Mouse (Mus musculus) cerebellum, adult 8-10 months (tissue): ENCODE data around the gene Hps5.
"Not testable (repeated sequence)": the region's sequence is repeated elsewhere in the genome, so short reads cannot be mapped to it uniquely, and the experiment has no call there.

ENCODE experiments used
- DNase-seq: peaks from one replicate; pipeline ENCODE4 v3.0.0; 2022

Gene Hps5

DNA sequence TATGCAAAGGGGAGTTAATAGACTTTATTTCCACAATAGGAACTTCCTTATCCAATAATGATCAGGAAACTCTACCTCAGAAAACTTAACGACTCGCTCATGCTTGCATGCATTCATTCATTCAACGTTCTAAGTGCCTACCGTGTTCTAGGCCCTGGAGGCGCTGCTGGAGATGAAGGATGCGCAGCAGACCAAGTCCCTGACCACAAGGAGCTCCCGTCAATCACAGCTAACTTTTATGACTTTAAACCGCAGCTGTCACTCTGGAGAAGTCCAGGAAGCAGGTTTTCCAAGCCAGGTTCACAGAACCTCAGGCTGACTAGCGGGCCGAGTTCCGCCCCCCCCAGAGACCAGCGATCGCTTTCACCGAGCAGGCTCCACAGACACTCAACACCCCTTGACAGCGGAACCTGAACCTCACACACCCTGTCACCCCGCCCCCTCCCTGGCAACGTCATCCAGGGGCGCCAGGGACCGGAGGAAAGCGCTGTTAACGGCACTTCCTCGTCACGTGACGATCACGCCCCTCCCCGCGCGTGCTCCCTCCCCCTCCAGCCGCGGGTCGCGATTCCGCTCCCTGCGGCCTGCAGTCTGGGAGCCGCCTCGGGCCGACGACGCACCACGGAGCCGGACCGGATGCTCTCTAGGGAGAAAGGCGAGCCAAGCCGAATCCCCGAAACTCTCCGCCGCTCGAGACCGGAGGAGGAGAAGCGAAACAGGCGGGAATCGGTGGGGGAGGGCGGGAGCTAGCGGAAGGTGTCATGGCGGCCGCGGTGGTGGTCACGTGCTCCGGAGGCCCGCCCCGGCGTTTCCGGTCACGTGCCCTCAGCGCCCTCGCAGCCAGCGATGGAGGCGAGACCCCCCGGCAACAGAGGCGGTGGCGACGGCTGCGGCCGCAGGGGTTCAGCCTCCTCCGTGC, at the start of gene Hps5, which contains the start of gene Gtf2h1:
TSS of gene Hps5 (minus strand) at position 778 of the 919 bp plus-strand sequence.
TSS of gene Gtf2h1 (plus strand) at position 817 of the 919 bp plus-strand sequence.
- DNase-seq: peak; percentile 97

DNA sequence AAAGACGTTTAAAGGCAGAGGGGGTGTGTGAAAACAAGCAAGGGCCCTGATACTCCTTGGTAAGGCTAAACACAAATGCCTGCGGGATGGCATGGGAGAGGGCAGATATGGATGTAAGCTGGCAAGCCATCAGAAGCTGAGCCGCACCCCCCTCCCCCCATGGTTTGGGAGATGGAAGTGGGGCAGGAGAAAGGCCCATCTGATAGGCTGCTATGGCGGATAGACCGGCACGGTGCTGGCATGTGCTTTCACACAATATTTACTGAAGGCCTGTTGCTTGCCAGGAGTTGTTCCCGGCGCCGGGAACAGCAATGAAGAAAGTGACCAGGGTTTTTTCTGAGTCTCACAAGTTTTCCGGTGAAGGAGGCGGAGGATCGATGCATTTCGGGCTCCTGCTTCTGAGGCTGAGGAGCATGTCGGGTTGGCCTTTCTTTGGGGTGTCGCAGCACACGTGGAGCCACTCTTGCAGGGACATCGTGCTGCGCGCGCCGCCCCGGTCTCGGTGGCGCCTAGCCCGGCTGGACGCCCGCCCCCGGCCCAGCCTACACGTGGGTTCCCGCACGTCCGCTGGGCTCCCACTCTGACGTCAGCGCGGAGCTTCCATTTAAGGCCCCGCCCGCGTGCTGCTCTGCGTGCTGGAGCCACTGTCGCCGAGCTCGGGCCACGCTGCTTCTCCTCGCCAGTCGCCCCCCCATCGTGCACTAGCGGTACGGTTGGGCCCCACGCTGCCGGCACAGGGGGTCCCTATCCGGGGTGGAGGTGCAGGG, 49.5 kb upstream of the Hps5 start:
- peak; percentile 81 for DNase-seq

DNA sequence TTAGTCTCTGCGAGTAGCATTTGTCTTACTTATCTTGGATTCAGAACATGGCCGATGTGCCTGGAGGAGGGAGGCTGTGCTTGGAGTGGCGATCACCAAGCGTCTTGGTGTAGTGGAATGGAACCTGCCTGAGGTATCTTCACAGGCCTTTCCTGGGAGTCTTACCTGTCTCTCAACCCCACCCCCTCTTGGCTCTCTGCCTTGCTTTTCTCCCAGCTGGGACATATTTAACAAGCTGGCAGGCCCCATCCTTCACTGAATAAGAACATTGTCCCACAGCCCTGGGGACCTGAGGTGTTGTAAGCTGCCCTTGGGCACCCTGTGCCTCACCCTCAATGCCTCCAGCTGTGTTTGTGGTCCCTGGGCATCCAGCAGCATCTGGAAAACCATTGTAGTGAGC, 47.7 kb upstream of the Hps5 start:
- DNase-seq: no peak

DNA sequence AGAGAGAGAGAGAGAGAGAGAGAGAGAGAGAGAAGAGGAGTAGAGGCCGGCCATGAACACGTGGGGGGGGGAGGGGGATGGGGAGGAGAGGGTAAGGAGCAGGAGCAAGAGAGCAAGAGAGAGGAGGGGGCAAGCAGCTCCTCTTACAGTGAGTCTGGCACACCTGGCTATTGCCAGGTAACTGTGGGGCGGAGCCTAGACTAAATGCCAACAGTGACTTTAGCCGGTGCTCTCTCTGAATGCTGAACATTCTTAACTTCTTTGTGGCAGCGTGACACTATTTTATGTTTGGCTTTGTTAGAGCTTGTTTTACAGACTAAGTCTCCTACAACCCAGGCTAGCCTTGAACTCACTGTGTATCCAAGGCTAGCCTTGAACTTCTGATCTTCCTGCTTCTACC, 46.4 kb upstream of the Hps5 start:
- DNase-seq: no peak

DNA sequence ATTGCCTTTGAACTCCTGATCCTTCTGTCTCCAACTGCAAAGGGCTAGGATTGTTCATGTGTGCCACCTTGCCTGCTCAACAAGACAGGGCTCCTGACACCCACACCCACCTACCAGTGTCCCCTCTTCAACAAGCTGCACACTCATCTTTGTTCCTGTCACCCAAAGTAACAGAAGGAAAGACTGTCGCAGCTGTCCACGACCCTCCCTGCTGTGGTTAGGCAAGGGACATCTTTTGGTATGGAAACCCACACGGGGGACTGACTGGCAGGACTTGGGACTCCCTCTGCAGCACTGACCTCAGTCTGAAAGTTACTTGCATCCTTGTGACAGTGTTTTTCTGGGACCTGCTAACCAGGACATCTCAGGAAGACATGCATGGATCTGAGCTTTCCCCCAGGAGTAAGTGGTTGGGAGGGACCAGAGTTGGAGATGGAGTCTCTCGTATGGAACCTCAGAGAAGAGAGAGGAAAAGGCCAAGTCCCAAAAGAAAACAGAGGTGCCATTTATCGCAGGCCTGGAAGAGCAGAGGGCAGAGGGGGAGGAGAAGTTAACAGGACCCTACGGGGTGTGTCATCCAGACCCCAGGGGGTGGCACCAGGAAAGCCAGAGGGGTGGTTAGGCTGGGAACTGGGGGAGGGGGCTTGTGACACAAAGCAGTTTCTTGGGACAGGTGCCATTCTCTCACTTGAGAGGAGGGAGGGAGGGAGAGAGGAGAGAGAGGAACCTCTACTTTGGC, 45.1 kb upstream of the Hps5 start, which contains the start of gene Ldha:
TSS of gene Ldha (plus strand) at position 689 of the 739 bp plus-strand sequence.
- no peak for DNase-seq

DNA sequence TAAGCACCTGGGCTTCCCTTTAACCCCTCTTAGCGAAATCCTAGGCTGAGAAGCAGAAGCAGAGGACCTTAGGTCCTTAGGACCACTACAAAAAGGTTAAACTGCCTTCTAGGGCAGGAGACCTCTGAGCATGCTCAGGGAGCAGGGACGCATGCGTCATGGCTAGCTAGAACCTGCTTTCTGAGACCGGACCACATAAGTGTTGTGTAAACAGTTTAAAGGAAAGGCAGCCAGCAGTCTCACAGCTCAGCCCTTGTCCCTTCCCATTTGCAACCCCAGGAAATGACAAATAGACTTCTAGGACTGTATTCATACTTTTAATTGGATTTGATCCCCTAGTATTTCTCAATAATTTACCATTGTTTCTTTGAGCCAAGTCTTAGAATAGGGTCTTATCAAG, 44.5 kb upstream of the Hps5 start:
- DNase-seq: no peak

DNA sequence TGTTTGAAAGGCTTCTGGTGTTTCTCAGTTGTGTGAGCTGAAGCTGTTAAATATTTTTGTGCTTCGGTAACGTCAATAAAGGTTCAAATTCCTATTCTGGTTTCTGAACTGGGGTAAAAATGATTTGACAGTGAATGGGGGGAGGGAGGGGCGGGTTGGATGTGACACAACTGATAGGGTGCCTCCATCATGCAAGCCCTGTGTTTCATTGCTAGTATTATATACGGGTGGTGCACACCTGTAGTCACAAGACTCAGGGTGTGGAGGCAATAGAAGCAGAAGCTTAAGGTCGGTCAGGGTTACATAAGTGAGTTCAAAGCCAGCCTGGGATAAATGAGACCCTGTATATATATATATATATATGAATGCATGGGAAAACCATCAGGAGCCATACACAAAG, 44.0 kb upstream of the Hps5 start:
- no peak for DNase-seq

DNA sequence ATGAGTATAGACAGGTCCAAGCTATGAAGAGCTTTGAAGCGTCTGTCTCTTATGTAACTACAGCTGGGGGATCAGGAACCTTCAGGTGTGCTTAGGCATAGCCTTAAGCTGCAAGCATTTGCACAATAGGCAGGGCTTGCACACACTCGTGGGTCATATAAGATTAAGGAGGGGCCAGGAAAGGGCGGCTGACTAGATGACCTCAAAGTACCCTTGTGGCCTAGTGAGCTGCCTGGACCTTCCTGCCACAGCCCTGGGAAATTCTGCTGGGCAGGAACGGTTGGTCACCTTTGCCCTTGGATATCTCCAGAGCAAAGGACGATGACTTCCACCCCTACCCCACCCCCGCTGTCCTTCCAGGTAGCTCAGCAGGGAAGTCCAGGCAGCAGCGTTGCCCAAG, 43.6 kb upstream of the Hps5 start:
- DNase-seq: no peak

DNA sequence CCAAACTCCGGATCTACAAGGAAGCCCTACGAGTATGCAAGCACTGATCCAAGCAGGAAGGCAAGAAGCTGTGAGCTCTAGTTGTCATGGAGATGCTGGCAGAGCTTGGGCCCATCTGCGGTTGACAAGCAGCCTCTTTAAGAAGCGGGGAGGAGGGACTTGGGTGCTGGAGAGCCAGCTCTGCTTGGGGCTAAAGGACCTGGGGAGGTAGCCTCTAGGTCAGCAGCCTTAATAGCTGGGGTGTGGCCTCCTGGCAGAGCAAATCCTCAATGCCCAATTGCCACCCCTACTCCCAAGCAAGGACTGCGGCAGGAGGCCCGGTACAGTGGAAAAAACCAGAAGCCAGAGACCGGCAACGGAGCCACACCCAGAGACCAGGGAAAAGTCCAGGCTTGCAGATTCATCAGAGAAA, 43.0 kb upstream of the Hps5 start:
- DNase-seq: peak; percentile 65

DNA sequence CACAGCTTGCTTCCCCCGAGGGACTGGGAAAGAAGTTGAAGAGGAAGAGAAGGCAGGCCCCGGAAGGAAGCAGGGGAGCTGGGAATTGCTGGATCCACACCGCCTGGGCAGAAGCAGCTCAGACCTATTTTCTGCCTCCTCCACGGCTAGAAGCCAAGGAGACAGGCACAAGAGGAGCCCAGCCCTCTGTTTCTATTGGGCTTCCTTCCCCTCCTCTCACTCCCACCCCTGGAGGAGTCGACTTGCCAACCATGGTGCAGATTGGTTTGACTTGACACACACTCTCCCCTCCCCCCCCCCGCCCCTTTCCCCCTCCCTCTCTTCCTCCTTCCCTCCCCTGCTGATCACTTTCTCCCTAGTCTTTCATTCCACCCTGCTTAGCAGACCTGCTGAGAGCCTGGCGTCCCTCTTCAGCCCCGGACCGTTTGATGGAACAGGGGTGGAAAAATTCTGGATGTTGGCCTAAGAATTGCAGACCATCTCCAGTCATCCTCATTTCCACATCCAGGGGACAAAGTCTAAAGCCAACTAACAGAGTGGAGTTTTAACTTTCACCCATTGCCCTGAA, 42.3 kb upstream of the Hps5 start:
- DNase-seq: no peak

DNA sequence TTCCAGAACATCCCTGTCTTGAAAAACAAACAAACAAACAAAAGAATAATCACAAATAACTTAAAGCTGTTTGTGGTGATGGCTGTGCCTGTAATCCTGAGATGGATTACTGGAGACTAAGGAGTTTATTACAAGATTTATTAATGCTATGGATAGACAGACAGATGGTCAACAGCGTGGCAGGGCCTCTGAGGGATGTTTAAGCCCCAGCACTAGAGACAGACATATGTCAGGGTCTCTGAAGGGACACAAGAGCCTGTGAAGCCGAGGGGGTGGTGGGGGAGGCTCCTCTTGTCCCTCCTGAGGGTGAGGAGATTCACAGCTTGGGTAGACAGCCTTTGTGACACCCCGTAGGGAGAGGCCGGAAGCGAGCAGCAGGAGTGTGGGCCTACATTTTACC, 41.2 kb upstream of the Hps5 start:
- no peak for DNase-seq

DNA sequence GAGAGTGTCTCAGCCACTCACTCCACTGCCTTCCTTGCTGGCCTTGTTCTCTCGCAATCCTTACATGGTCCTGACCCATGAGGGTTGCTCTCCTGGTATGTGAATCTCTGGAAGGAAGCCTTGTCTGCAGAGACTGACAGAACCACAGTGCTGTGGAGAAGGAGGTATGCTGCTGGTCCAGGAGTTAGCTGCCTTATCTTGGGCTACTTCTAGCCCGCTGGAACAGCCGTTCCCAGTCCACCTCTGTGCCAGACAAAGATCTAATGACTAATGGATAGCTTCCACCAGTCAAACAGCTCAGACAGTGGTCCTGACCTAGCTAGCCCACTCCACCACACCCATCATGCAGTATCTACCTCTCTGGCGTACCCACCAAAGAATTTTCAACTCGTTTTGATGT, 40.5 kb upstream of the Hps5 start:
- DNase-seq: no peak

DNA sequence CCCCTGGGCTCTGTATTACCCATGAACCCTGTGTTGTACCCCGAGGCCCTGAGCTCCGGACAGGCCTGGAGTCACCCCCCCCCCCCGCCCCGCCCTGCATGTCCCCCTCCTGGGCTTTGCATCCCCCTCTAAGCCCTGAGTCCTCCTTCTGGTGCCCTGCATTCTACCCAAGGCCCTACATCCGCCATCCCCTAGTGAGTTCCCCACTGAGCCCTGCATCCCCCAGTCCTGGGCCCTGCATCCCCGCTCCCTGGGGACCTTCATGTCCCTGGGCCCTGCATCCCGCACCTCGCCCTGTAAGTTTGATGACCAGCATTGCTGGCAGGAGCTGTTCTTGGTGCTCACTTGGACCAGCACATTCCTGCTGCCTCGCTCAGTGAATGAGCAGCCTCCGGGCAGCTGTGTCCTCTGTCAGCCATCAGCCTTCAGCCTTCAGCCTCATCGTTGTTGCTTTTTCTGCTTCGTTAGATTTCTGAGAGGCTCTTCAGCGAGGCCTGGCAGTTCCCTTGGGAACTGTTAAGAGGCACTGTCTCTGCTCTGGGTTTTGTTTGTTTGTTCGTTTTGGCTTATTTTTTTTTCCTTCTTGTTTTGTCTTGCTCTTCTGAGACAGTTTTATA, 39.2 kb upstream of the Hps5 start:
- no peak for DNase-seq

DNA sequence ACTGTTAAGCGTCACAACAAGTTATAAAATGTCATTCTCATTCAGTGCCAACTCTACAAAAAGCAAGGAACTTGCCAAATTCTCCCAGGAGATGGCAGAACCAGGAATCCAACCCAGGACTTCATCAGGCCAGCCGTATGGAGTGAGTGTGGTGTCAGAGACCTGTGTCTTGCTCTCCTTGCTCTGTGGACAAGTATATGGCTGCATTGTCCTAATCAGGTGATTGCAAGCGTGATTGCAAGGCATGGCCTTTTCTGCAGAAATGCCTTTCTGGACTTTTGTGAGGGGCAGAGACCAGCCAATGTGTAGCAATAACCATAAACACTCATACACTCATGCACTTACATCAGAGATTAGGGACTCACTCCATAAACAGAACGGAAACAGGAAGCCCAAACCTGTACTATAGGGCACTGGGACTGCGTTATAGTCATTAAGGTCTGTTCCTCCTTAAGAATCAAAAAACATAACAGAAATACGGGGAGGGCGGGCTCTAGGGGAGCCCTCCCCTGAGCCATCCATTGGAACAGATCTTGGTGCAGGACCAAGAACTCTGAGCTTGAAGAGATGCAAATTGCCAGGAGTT, 37.9 kb upstream of the Hps5 start:
- no peak for DNase-seq

DNA sequence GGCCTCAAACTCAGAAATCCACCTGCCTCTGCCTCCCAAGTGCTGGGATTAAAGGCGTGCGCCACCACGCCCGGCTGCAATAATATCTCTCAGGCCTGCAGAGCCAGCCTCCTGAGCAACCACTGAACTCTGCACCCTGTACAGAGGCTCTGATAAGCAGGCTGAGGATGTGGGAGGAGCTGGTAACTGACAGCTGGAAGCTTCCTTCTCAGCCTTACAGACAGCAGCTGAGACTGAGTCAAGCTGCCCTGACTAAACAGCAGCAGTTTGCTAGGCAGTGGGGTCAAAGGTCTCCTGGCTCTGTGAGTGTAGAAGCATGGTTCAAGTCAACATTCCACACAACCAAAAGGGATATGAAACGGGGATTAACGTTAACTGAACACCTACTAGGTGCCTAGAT, 37.4 kb upstream of the Hps5 start:
- no peak for DNase-seq

DNA sequence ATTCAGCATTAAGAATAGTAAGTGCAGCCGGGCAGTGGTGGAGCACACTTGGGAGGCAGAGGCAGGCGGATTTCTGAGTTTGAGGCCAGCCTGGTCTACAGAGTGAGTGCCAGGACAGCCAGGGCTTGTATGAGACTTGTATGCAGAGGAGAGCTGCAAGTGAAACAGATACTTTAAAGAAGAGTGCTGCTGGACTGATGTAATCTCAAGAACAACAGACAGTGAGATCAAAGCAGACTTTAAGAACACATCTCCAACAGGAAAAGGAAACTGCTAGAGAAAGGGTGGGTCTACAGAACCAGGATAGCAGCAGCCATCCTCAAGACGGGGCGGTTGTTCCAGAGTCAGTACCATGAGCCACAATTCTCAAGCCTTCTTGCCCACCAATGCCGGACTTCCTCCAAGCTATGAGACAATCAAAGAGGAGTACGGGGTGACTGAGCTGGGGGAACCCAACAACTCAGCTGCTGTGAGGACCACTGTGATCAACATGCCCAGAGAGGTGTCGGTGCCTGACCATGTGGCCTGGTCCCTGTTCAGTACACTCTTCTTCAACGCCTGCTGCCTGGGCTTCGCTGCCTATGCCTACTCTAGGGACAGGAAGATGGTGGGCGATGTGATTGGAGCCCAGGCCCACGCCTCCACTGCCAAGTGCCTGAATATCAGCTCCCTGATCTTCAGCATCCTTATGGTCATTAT, 36.4 kb upstream of the Hps5 start:
- DNase-seq: not testable (repeated sequence)

DNA sequence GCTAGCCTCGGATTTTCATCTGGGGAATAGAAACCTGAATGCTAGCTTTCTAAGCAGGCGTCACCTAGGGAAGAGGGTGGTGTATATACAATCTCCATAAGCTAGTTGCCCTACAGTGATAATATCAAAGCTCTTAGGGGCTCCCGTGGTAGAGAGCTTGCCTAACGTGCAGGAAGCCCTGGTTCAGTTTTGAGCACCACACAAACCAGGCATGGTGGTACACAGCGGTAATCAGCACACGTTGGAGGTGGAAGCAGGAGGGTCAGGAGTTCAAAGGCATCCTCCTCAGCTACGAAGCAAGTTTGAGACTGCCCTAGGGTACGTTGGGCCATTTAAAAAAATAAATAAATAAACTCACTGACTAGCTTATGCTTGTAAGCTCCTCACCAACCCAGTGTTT, 35.8 kb upstream of the Hps5 start:
- no peak for DNase-seq

DNA sequence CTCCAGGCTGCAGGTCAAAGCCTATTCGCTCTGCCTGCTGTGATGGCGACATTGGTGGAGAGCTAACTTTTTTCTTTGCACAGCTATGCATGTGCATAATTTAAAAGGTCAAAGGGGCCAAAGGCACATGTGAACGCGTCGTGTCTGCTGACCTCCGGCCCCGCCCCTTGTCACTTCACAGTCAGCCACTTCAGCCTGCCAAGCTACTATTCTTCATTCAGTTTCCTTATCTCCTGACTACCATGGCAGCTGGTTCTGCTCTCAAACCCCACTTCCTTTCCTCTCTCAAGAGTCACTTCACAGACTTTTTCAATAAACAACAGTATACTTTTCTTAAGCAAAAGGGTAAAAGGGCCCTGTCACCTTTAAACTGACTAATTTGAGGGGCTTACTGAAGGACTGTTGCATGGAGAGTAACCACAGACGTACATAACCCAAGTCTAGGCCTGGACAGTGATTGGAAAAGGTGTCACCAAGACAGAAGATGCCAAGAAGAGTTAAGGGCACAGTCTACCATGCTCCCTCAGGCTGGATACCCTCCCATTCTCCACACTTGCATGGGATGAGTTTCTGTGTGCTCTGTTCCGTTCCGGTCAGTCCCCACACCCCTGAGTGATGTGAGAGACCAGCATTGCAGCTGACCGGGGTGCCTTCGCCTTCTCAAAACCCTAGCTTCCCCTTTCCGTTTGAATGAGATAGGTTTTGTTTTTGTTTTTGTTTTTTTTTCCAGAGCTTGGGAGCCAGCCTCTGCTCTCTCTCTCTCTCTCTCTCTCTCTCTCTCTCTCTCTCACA, 35.1 kb upstream of the Hps5 start:
- DNase-seq: no peak

DNA sequence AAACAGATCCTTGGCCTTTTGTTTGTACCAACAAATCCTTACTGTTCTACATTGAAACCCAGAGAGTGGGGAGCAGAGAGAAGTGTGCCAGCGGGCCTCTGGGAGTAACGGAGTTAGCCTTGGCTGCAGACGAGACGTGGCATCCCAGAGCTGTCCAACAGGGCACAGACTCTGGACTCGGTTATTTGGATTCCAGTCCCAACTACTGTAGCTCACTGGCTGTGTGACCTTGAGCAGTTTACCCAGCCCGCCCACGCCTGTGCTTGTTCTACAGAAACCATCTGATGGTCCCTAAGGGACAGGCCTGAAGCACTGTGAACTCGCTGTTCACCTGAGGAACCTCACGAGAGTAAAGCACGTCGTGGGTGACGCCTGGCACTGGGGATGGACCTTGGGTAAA, 34.0 kb upstream of the Hps5 start:
- DNase-seq: no peak

DNA sequence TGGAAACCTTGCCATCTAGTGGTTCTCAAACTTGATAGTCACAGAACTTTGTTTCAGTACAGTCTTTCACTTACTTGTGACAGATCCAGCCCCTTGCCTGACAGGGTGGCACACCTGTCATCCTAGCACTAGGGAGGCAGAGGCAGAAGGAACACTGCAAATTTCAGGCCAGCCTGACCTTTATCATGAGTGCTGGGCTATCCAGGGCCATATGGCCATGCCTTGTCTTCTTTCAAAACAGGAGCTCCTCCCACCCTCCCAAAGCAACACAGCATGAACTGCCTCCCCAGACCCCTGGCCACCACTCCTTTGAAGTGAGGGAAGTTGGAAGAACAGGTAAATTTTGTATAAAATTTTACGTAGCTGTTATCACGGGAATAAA, 31.9 kb upstream of the Hps5 start:
- DNase-seq: no peak
